Mouse (Mus musculus) gastrocnemius, adult 18-20 months (tissue): ENCODE results near the gene Aak1. TPM values are rescaled to one million over a fixed set of nuclear protein-coding genes. Genes with fewer than 3 reads are reported as not detected.
"Not testable (repeated sequence)": the region's sequence is repeated elsewhere in the genome, so short reads cannot be mapped to it uniquely, and the experiment has no call there.

Experiments
- DNase-seq: peaks from one replicate; pipeline ENCODE4 v3.0.0; 2021; ENCODE audit warnings: low spot score
- total RNA-seq, 2 experiments: library from RNA; stranded (reverse); gene quantifications; 2 replicates each; pipeline ENCODE4 v1.2.3; 2021

The Aak1 gene
- total RNA-seq, 2 experiments from 2014 or later = 30.5 to 46.5 TPM

DNA sequence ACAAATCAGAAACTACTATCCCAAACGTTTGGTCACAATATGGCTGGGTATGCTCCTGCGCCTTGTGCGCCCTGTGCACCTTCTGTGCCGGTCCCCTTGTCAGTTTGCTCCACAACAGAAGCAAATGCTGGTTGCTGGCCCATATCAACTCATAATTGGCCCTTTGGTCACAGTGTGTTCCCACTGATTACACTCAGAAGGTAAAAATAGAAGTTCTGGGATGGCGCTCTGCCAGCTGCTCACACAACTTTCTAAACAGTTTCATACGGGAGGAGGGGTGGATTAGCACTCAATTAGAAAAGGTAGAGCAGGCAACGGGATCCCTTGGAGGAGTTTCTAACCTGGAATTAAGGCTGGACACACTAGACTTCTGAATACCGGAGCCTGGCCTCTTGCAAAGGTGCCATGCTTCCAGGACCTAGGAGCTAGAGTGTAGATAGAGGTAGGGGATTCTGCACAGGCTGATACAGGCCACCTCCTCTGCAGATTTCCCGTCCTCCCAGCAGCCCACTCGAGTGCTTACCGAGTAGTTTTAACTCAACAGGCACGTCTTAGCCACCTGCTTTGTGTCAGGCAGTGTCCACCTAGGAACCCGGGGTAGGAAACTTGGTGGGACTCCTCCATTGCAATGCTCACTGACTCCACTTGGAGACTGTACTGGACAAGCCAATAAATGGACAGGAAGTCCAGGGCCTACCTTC is 16.4 kb upstream of the Aak1 start:
- DNase-seq = peak; percentile 89

DNA sequence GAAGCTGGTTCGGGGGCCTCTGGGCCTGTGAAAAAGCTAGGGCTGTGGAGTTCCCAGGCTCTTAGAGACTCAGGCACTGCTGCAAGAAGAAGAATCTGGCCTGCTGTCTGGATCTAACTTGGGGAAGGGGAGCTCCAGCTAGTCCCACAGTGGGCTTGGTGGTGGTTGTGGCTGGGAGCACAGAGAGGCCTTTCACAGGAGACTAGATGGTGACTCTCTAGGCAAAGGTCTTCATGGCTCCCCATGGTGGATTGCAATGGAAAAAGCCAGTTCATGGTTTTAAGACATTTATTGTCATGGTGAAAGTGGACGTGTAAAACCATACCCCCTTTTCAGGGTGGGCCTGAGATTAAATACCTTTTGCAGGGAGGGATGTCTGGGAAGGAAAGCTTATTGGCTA is 10.2 kb upstream of the Aak1 start:
- DNase-seq = no peak

DNA sequence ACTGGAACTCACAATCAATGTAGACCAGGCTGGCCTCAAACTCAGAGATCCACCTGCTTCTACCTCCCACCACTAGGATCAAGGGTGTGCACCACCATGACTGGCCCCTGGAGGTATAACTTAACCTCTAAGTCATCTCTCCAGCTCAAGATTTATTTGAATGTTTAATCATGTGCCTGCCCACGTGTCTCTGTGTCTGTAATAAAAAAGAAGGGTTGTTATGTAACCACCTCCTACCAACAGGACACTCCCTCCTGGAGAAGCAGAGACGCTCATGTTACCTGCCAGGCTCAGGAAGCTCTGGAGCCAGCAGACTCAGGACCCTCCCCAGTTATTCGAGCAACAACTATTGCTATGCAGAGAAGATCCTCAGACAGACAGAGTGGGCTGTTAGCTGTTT is 7.4 kb upstream of the Aak1 start:
- DNase-seq = no peak

DNA sequence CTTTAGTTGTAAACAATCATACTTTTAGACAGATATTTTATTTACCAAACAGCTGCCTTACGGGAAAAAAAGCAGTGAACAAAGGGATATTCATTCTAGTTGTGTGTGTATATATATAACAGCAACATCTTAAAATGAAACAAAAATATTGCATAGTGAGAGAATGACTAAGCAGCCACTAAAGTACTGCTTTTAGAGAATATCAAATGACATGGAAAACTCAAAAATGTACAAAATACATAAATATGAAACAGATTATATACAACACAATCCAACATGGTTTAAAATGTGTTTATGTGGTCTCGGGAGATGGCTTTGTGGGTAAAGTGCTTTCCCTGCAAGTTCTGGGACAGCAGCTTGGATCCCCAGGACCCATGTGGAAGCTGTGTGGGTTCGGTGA is 5.7 kb upstream of the Aak1 start:
- no peak for DNase-seq

DNA sequence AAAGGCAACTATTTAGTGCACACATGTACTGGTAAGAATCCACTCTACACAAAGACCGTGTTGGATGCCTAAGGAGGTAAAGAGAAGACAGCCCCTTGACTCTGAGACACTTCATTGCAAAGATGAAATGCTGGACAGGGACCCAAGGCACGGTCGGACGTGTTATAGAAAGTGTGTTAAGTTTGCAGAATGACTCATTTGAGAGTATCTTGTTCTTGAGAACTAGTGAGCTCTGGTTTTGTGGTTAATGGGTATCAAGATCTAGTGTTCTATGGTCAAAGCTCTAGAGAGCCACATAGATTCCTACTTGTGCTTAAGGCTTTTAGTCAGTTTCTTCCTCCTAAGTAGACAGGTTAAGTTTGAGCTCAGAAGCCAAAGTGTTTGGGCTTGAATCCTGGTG is 2.9 kb upstream of the Aak1 start:
- DNase-seq = no peak

DNA sequence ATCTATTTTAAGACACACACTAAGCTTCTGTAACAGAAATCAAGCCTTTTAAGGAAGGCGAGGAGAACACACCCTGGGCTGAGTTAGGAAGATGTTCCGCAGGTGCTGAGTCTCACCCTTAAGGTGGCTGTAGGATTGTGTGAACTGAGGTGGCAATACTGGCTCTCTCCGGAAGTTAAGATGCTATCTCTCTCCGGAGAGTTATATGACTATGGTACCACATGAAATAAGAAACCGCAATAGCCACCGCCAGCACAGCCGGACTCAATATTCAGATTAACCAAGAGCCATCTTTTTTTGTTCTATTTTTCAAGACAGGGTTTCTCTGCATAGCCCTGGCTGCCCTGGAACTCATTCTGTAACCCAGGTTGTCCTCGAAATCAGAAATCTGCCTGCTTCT is 1.5 kb upstream of the Aak1 start:
- no peak for DNase-seq

DNA sequence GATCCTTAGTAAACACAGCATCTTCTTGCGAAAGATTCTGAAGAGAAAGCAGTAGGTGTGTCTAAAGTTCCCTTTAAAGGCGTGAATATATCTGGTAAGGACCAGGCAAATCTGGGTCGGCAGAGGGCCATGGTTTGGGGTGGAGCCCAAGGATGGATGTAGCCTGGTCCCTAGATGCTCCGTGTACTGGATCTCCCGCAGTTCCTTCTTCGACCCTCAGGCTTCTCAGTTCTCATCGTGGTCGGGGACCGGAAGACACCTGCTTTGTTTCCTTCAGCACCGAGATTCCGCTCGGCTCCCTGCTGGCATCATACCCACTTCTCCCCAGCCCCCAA is 770 bp upstream of the Aak1 start:
- no peak for DNase-seq

DNA sequence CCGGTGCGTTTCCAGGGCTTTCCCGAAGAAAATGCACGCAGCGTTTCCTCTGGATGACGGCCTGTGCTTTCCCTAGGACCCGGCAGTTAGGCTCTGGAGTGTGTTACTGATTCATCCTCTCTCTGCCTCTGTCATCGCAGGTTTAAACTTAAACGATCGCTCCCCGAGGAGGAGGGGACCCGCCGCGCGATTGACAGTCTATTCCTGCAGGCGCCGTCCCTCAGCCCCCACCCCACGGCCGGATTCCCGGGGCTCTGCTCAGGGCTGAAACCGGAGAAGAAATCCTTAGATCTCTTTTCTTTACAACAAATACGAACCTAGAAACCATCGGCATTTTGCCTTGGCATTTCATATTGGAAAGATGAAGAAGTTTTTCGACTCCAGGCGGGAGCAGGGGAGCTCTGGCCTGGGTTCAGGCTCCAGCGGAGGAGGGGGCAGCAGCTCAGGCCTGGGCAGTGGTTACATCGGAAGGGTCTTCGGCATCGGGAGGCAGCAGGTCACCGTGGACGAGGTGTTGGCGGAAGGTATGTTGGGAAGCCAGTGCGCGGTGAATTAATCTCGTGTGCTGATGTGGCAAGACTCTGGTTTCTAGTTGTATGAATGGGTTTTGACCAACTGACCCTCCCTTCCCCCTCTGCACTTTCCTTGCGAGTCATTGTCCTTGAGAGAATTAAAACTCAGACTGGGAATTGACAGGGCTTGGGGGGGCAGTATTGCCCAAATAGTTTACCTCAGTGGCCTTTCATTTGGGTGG is 552 bp downstream of the Aak1 start:
- peak; percentile 19 for DNase-seq

DNA sequence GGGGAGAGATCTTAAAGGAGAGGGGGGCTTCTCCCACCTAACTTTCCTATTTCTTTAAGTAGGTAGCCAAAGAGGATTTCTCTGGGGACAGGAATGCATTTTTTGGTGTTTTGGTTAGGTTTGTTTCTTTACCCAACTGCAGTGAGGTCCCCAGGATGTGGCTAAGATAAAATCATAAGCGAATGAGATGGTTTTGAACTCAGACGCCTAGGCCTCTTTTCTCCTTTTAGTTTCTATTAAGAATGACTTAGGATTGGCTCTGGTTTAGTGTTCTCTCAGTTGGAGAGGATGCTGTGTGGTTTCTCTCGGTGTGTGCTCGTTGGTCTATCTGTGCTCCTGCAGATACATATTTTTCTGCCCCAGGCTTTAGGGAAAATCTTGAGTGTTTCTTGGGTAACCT is 1.3 kb downstream of the Aak1 start:
- no peak for DNase-seq

DNA sequence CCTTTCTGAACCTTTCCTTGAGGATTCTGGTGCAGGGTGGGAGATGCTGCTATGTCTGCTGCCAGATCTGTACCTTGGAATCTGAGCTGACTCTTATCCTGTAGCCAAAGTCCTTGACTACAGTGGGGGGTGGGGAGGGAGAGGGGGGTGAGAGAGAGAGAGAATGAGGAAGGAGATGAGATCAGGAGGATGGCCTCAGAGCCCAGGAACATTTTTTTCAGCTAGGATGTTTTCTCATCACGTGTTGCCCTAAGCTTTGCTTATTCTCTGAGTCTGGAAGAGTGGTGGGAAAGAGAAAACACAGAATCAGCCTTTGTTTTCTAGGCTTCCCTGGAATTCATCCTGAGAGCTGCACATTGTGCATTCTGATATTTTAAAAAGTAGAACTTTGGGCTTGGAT is 2.2 kb downstream of the Aak1 start:
- DNase-seq = no peak

DNA sequence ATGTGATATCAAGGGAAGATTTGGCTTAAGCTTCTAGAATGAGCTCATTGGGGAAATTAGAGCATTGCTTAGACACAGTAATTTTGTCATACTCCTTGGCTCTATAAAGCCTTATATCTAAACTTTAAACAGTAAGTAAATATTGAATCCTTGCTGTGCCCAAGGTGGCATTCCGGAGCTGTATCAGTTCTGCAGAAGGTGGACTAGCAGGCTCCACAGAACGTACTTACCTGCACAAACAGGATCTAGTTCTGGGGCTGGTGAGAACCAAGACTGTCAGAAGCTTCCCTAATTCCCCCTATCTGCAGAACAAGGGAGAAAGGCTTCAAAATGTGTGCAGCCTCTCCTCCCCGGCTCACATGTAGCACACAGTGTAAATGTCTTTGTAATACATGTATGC is 4.6 kb downstream of the Aak1 start:
- DNase-seq = no peak

DNA sequence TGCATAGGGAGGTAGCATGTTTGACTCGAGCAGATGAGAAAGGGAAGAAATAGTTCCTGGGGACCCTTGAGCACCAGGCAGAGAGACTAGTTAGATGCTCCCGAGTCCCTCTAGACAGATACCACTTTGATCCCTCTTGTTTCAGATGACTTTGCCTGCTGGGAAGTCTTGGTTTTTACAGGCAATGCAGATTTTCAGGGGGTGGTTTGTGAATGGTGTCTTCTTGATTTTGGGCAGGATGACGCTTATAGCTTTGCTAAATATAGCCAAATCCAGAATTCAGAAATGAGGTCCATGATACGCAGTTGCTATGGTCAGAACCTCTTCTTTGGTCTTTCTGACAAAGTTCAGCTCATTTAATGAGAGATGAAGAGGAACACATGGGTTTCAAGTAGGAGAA is 5.6 kb downstream of the Aak1 start:
- no peak for DNase-seq

DNA sequence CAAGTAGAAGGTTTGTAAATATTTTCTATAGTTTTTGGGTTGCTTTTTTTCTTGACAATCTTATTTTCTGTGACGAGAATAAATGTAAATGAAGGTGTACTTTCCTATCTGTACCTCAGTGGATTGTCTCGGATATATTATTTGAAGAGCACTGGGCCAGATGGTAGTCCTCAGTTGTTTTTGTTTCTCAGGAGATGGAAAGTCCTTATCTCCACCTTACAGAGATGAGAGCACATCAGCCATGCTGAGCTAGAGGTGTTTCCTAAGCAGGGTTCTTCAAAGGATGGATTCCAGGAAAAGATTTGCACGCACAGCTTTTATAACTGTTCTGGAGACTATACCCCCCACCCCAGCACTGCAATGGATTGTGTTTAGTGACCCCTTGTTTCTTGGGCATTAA is 9.3 kb downstream of the Aak1 start:
- DNase-seq = no peak

DNA sequence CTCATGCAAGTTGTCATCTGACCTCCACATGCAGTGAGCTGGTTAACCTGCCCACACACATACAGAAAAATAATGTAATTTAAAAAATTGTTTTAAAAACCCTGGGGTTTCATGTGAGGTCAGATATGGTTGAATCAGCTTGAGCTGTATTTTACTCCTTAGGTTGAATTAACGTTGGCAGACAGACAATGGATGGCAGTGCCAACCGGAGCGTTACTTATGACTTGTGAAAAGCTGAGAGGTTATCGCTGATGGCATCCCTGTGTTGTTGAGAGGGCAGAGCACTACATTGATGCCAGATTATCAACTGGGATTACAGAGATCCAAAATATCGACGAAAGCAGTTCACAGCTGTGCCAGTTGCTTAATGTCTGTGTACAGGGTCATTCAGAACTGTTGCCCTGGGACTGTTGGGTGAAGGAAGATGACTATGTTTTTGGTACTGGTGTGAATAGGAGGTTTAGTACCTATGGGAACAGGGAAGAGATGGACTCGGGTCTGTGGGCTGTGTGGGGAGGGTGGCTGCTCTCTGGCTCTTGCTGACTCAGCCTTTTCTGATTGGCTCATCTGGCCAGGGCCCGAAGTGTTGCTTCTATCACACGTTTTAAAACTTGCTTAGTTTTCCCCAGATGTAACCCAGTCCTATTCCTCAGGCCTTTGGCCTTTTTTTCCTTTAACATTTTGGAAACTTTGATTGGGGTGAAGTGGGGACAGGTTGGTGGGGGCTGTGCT is 11.6 kb downstream of the Aak1 start:
- no peak for DNase-seq

DNA sequence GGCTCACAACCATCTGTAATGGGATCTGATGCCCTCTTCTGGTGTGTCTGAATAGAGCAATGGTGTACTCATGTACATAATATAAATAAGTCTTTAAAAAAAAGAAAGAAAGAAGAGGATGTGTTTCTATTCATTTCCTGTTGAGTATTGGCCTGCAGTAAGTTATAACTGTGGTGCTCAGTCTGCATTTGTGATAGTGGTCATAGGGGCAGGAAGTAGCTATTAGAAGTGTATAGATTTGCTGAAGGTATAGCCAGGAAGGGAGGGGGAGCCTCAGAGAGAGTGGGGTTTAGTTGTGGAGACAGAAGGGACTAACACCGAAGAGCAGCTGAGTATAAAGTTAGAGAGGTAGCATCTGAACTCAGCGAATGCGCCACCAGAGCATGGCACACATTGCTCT is 15.0 kb downstream of the Aak1 start:
- DNase-seq = no peak

DNA sequence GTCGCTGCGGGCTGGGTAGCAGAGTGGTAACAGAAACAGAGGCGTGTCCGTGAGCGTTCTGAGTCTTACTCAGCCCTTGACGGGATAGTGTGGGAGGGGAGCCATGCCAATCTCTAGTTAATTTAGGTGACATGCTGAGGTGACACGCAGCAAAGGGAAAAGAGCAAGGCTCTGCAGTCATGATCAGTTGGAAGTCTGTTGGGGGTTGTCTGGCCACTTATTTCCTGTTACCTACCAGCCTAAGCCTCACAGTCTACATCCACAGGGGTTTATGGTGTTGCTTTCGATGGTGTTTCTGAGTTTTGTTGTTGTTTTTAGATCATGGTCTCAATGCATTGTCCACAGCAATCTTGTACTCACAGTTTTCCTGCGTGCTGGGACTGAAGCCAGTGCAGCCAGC is 21.0 kb downstream of the Aak1 start:
- DNase-seq = no peak

DNA sequence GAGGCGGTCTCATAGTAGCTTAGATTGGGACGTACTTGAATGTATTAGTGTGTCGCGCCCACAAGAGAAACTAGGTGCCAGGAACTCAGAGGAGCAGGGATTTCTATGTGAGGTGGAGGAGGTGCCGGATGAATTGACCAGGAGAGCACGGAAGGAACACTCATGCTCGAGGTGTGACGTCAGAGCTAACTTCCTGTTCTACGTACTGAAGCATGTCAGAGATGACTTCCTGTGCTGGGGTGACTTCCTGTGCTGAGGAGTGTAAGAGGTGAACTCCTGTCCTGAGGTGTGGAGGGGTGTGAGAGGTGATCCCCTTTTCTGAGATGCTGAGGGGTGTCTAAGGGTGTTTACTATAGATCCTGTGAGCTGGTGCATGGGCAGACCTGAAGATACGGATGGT is 22.5 kb downstream of the Aak1 start:
- no peak for DNase-seq

DNA sequence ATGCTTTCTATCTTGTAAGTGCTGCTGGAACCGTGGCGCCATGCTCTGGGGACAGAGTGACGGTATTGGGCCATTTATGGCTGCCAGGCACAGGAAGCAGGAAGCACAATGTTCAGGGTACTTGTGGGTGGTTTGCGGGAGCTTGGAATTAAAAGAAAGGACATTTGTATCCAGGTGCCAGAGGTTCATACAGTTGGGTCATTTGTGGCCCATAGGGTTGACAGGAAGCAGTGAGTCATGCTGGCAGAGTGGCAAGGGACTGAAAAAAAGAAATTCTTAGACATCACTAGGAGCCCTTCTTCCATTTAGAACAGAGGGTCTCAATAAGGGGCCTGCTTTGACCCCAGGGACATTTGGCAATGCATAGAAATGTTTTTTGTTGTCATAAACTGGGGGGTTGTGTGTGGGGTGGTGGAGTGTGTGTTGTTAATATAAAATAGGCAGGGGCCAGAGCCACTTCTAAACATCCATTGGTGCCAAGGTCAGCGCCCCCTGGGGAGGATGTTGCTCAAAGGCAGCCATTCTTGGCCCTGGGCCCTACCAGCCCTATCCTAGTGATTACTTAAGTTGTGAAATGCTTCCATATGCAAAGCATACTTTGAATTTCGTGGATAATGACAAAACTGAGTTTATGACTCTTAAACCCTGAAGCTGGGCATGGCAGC is 25.5 kb downstream of the Aak1 start:
- DNase-seq = no peak

DNA sequence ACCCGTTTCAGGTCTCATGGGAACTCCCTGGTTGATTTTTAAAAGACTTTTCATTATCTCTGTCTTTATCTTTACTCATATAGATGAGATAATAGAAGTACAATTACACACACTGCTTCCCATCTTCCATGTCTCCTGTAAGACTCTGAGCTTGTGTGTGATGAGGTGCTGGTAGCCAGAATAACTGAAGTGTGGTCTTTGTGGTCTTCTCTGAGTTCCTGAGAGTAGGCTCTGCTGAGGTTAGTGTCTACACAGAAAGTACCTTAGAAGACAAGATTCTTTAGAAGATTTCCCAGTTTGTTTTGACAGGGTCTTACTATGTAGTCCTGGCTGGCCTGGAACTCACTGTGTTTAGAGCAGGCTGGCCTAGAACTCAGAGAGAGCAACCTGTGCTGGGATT is 27.1 kb downstream of the Aak1 start:
- no peak for DNase-seq

DNA sequence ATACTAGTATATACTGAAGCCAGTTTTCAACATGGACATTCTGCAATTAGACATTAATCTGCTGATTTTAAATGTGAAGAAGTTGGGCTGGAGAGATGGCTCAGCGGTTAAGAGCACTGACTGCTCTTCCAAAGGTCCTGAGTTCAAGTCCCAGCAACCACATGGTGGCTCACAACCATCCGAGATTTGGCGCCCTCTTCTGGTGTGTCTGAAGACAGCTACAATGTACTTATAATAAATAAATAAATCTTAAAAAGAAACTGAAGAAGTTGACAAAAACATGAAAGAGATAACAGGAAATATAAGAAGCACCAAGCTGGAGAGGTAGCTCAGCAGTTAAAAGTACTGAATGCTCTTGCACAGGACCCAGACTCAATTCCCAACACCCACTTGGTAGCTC is 29.3 kb downstream of the Aak1 start:
- not testable (repeated sequence) for DNase-seq

DNA sequence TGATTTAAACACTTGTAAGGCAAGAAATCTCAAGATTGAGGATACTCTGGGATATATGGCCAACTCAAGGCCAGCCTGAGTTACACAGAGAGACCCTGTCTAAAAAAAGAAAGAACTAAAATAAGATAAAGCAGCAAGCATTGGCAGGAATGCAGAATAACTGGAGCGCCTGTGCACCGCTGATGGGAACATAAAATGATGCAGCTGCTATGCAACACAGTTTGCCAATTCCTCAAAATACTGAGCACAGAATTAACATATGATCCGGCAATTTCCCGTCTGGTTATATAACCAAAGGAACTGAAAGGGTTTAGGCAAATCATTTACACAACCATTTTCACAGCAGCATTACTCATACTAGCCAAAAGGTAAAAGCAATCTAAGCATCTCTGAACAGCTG is 30.0 kb downstream of the Aak1 start:
- DNase-seq = peak; percentile 27

DNA sequence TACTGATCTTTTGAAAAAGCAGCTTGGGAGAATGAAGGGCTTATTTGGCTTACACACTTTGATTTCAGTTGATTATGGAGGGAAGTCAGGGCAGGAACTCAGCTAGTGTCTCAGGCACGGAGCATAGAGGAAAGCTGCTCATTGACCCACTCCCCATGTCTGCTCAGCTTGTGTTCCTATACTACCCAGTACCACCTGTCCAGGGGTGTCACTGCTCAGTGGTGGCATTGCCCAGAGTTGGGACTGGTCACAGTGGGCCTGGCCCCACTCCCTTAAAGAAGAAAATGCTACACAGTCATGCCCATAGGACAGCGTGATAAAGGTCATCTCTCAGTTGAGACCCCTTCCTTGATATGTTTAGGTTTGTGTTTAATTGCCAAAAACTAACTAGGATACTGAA is 34.9 kb downstream of the Aak1 start:
- DNase-seq = no peak
